Mouse (Mus musculus): ENCODE results near the gene Prok1. TPM values are rescaled to one million over a fixed set of nuclear protein-coding genes. Genes with fewer than 3 reads are reported as not detected.
A peak's percentile ranks its signal among the peaks of the same experiment; 100 is the strongest.

The Prok1 gene
- total RNA-seq, 1 experiment from 2014 or later: 0.49 TPM

DNA sequence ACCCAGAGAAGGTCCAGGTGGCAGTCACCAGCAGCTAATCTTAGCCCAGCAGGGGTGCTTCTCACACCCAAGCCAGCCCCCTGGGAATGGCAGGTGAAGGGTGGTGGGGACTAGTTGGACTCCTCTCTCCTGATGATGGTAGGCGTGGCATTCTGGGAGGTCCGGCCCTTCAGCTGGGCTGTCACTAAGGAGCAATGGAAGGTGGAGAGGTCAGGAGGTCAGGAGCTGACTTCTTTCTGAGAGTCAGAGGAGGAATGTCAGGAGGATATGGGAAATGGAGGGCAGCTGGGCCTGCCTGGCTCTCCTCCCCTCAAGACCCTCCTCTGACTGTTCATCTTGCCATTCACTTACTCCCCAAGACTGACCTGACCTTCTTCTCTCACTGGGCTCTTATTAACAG is 1.5 kb downstream of the Prok1 start:
- DNase-seq: no peak

DNA sequence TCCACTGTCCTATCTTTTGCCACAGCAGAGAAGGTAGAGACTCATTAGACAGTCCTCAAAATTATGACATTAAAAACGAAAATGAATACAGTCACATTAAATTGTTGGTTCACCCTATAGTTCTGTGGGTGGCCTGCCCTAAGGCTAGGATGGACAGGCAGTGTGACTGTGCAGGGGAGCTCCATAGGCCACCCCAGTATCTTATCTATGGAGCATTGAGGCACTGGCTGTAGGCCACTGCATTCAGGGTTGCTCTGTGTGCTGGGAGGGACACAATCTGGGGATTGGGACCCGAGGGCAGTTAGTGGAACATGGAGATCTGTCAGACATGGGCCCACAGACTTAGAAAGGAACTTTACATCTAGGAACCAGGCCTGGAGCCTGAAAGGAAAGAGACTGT is 5.6 kb downstream of the Prok1 start:
- DNase-seq: no peak

DNA sequence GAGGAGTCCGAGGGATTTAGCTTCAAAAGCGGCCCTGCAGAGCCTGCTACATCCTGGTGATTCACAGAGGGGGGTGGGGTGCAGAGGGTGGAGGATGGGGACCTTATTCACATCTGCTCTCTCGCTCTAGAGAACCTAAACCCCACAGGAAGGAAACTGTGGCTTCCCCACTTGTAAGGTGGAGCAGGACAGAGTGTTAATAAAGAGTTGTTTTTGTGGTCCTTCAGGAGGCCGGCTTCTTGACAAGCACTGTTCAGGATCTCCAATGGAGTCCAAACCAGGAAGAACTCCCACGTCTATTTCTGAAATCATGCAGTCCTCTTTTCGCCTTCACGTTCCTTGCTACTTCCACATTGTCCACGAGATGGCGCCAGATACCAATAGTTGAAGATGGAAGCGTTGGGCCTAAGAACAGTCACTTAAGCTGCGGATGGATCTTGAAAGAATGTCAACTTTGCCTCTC is 6.1 kb downstream of the Prok1 start:
- DNase-seq: peak; percentile 76

DNA sequence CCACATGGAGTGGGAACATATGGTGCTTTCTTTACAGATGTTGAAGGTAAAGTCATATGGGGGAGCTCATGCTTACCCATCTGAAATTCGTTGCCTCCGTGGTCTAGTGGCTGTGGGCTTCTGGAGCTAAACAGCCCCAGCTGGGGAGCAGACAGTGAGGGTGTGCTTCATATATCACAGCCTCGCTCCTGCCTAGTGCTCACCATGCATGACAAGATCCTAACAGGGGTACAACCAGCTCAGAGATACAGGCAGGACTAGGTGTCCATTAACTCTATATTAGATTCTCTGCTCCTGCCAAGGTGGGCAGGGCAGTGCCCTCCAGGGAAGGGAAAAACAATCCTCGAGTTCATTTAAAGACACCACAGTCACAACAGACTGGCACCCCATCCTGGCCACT is 8.3 kb downstream of the Prok1 start:
- DNase-seq: no peak

DNA sequence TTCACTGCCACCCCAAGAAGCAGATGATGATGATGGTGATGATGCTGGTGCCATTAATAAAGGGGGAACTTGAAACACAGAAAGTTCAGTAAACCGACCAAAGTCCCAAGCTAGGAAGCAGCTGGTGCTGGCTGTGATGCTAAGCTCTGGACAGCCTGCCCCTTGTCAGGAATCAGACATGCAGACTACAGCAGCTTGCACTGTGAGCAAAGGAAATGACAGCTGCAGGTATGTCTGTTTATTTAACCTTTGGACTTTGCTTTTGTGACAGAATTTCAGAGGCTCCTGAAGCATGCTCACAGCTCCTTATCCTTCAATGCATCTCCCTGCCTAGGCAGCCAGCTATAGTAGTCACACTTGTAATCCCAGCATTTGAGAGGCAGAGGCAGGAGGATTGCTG is 9.0 kb downstream of the Prok1 start, which contains the start of gene A630076J17Rik:
TSS of gene A630076J17Rik (plus strand) at position 88 of the 400 bp plus-strand sequence.
- DNase-seq: no peak

DNA sequence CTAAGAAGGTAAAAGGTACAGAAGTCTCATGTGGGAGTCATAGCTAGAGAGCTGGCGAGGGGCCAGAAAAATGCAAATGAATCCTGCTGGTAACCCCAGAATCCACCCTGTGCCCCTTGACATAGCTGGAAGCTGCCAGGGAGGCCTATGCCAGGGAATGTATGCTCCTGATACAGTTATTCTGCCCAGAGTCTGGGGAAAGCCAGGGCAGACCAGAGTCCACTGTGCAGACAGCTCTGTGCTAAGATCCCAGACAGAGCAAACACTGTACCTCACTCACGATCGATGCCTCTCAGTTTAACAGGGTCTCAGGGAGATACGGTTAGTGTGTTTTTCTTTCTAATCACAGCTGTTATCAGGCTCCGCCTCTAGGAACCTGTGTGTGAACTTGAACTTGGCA is 9.7 kb downstream of the Prok1 start:
- DNase-seq: no peak

DNA sequence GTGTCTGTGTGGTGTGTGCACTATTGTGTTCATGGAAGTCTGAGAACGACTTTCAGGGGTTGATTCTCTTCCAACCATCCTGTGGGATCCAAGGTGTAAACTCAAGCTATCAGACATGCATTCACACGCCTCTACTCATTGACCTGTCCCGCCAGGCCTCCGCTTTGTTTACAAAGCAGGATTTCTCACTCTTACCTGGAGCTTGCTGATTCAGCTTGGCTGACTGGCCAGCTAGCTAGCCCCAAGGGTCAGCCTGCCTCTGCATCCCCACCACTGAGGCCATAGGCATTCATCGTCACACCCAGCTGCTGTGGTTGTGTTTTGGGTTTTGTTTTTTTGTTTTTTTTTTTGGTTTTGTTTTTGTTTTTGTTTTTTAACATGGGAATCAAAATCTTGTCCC is 10.3 kb downstream of the Prok1 start:
- no peak for DNase-seq

DNA sequence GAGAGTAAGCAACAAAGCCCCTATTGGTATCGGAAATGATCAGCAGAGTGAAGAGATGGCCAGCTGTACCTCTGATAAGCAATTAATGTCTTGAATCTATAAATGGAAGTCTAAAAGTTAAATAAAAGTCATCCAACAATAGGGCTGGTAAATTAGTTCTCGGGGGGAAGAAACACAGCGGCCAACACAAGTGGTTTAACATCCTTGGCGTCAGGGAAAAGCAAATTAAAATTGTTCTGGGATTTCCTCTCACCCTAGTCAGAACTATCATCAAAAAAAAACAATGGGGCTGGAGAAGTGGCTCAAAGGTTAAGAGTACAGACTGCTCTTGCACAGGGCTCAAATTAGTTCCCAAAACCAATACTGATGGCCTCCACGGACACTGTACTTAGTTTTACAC is 13.7 kb downstream of the Prok1 start:
- DNase-seq: no peak

DNA sequence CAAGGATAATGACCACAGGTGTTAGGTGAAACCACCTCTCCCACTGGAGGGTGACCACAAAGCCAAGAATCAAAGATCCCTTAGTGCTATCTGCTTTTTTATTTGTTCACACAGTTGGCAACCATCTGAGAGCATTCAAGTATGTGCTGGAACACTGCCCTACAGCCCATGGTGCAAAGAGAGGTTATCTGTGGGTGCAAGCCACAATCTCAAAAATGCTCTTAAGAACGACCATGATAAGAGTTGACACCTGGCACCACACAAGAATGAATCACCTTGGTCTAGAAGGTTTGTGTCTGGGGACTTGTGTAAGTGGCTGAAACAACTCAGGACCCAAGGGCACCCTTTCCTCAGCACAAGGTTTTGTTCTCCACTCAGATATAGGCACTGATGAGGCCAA is 16.3 kb downstream of the Prok1 start:
- no peak for DNase-seq

DNA sequence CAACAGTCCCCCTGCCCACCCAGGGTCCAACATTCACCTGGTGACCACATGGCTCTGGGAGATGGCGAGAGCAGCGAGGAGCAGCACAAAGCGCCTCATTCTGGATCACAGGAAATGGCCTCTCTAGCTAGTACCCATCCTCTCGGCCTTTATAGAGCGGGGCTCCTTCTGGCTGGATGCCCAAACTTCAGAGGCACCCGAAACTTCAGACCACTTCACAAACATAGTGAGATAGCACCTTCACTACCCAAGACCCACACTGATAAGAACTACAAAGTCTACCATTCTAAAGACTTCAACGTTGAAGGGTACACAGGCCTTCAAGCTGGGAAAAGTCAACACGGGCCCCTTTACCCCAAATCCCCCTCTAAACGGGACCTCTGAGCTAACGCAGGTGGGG is 17.9 kb downstream of the Prok1 start, which contains the start of gene Cym:
TSS of gene Cym (minus strand) at position 125 of the 400 bp plus-strand sequence.
- DNase-seq: no peak

DNA sequence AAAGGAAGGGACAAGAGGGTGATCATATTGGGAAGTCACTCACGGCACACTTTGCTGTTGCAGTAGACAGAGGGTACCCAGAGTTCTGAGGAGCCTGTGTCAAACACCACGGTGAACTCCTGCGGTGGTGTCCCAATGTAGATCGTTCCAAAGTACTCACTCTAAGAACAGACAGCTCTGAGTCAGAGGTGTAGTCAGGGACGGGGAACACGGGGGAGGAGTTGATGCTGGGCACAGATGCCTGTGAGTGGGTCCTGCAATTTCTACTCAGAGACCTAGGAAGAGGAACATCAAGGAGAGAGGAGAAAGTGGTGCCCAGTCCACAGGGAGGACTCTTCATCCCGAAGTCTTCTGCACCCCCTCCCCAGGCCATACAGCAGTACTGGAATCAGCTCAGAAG is 20.9 kb downstream of the Prok1 start:
- DNase-seq: no peak

DNA sequence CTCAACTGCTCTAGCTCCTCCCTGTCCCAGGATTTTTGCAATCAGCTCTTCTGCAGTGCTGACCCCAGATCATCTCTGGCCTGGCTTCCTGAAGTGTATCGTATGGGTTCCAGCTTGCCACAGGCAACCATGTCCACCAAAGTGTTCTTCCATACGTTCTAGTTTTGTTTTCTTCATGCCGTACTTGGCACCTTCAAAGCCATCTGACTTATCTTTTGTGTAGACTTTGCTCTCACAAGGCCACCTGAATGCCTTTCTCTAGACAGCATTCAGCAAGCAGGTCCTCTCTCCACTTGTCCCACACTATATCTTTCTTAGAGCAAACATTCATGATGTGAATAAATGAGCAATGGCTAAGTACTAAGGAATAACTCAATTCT is 22.4 kb downstream of the Prok1 start:
- DNase-seq: no peak

DNA sequence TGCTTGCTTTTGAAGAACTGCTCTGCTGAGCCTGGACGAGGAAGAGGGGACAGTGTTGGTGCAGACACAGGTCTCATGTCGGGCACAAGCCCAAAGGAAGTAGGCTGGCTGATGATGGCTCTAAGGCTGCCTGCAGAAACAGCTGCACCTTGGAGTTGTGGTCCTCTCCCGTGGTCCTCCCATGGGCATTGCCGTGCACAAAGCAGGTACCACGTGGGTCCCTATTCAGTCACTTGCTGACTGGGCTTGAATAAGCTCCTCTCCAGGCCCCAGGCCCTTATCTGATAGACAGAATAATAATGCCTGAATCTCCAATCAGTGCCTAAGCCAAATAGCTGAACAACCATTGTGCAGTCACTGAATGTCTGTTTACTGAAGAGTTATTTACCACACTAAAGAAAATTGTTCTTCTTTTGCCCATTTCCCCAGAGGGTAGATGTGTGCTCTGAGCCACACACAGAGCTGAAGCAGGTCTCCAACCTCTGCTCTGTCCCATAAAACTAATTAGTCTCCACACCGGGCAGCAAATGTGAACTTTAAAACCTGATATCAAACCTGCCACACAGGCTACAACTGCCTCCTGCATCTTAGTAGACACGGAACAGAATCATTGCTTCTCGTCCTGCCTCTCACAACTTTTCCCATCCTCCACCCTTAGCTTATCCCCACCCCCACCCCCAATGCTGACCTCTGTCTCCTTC is 23.0 kb downstream of the Prok1 start:
- DNase-seq: no peak

DNA sequence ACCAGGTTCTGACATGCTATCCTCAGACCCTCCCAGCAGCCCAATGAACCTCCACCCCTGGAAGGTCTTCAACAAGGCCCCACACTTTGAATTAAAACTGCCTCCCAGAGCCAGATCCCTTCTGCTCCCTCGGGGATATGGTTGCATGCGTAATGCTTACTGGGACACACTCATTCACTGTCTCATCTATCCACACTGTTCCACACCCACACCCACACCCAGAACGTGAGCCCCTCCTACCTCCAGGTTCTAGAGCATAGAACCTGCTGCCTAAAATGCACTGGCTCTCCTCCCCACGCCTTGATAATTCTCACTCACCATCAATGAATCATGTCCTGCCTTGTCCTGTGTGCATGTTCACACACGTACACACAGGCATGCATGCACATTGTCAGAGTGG is 24.9 kb downstream of the Prok1 start:
- no peak for DNase-seq

DNA sequence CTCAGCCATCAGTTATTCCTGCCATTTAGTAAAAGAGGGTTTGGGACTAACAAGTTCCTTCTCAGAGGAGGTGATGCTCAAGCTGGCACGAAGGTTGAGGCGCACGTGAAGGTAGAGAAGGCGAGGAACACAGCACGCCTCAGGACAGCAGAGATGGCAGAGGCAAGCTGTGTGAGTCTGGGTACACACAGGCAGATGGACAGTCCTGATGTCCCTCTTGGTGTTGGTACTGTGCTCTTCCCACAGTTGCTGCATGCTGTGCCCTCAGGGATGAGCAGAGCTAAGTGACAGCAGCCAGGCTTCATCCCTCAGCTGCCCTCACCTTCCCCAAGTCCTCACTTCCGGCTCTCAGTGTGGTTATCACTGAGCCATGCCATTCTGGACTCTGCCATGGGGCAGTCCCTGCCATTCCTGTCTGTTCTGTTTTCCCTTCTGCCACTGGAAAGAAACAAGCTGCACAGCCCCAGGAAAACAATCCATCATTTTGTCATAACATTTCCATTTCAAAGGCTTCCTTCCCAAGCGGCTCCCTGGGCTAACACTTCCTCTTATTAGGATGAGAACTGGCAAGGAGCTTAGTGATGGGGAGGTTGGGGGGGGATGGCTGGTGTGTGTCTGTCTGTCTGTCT is 31.8 kb downstream of the Prok1 start:
- no peak for DNase-seq

DNA sequence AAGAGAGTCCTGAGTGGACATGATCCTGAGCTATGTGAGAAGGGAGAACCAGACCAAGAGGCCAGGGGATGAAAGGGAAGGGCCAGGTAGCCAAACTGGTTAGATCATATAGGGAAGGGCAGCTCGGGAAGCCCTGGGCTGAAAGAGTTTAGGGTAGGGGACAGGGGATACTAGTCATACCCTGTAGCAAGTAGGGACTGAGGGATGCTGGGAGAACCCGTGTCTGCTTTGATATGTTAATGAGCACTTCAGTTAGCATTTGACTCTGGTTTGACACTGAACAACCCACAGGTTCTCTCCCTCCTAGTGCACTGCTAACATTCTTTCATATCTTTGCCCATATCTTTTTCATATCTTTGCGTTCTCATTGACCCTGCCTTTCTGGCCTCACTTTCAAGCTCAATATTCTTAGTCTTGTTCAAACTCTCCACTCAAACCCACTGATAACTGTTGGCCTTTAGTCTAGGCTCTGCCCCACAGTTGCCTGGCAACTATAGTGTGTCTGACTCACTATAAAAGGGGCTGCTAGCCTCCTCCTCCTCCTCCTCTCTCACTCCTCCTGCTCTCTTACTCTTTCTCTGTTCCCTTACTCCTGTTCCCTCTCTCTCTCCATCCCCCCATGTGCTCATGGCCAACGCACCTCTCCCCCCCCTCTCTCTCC is 32.9 kb downstream of the Prok1 start:
- DNase-seq: no peak

DNA sequence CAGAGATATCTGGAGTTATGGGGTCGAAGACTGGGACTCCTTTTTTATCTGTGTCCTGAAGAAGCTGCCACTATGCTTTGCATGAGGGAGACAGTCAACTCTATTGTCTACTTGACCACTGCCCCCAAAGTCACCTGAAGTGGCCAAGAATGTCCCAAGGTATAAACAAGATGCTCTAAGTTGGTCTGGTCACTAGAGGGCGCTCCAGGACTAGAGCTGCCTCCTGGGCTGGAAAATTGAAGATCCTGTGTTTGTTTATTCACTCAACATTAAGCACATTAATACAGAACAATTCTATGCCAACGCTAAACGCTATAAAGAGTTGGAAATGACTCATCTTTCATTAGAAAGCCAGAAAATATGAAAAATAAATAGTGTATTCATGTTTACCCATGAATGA is 33.5 kb downstream of the Prok1 start:
- DNase-seq: peak; percentile 70

DNA sequence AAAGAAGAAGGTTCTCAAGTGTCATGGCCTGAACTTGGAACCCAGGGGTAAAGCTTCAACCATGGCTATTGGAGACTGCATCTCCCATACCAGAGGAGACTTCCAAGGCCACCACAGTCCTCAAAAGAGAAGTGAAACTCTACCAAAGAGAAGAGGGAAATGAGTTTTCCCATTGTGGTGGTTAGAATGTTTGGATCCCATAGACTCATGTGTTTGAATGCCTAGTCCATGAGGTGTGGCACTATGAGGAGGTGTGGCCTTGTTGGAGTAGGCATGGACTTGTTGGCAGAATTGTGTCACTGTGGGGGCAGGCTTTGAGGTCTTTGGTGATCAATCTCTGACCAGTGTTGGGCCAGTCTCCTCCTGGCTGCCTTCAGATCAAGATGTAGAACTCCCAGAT is 34.3 kb downstream of the Prok1 start:
- DNase-seq: no peak

DNA sequence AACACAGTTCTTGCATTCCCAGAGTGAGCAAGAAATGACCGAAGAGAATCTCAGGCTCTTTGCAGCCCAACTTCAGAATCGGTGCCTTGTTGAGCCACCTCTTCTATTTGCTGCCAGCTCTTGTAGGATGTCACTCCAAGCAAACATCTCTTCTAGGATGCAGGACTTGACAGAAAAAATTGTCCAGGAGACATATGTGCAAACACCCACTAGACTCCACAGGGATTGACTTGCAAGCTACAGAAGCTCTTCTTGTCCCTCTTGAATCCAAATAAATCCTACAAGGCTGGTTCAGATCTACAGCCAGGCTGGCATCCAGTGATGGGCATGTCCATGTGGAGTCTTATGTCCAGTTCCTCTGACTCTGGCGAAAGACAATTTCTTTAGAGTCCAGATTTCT is 35.1 kb downstream of the Prok1 start:
- no peak for DNase-seq

DNA sequence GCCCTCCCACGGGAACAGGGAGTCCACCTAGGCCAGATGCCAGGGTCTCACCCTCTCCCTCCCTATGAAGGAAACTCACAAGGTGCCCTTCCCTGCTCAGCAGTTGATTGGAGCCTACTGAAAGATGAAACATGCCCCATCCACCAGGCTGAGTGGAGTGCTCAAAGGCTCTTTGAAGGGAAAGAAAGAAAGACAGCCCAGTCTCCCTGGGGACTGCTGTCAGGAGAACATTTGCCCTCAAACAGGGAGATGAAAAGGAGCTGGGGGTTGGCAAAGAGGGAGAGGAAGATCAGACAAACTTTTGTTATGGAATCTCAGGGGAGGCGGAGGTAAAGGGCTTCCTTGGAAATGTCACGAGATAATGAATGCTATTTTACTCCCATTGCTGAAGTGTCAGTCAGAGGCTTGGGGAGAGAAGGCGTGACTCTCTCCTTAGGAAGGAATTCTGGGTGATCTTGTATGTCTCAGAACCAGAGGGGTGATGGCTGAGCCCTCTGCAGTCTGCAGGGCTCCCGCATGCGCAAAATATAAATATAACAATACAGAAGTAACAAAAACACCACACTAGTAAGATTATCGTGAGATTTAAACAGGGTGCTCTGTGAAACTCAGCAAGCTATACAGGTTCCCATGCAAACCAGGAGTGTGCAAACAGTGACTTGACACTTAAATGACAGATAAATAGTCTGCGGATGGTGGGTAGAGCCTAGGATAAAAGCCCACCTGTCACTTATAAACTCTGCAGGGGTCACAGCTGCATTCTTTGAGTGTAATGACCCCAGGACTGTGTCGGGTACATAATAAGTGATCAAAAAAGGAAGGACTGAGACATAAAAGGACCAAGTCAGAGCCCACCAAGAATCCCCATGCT is 38.0 kb downstream of the Prok1 start:
- DNase-seq: no peak

DNA sequence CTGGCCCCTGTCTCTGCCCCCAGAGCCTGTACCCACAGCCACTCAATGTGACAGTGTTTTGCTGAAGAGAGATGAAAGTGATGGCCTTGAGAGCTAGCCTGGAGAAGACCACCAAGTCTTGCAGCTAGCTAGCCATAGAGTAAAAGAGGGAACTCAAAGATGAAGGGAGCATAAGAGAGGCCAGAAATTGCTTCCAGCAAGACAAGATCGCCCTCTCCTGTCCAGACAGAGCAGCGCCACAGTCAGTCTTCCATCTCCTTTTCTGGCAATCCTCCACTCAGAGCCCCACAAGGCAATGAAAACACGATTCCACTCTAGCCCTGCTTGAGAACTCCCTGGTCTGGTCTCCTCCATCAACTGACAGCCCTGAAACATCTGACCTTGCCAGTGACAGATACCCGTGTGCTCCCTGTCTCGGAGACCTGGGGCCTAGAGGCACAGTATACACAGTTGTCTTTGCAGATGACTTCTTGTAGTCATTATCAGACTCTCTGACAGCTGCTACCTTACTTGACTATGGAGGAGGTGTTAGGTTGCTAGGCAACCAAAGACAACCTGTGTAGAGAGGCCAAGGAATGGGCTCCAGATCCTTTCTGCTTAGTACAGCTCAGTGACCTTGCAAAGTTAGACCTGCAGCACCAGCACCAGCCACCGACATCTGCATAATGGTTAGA is 51.1 kb downstream of the Prok1 start:
- DNase-seq: peak; percentile 12

DNA sequence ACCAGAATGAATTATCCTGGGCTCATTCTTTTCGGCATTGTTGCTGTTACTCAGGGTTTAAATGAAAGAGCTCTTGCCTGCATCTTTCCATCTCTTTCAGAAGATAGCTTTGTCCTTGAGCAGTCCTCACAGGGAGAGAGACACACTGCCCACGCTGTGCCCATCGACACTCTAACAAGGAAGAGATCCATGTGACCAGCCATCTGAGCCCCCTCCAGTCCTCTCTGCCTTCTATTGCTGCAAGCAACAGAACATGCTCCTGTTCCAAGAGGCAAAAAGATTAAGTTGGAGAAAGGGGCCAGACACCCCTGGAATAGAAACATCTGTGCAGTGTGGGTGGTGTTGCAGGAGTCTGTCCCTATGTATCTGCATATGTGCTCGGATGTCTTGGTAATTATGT is 52.5 kb downstream of the Prok1 start:
- no peak for DNase-seq
